Comparison of ENCODE assay signal across 8 mouse cellular contexts in genomic region chr1:156997033-156997432, GRCm38 (mm10). TPM values are rescaled to one million over a fixed set of nuclear protein-coding genes. Genes with fewer than 3 reads are reported as not detected.
A peak's percentile ranks its signal among the peaks of the same experiment; 100 is the strongest.
DNase-seq lines count a peak whose midpoint lies in the region; ATAC-seq and TF ChIP-seq lines count a peak whose summit lies in the region.
"Had no signal": no experiment of that assay in that cellular context is flagged by ENCODE, and none has a peak within 500 bp of the region (broad histone marks: within the 10 kb centered on the region; RNA-seq: fewer than 3 reads in every experiment).

No protein-coding gene starts in this region.

- H3K4me2 ChIP-seq in CH12.LX (ENCODE audit: insufficient read depth, low read depth, poor library complexity, severe bottlenecking), result peak overlapping the region; percentile 83
- H3K4me2 ChIP-seq in hindbrain, postnatal 0 days (ENCODE audit: low read depth, low read length), result no peak overlapping the region
- no peak overlapping the region for H3K4me2 ChIP-seq in midbrain, postnatal 0 days (ENCODE audit: low read depth, low read length, poor library complexity, severe bottlenecking)
- H3K4me2 ChIP-seq: heart, embryonic 15.5 days had no signal

- TF ChIP-seq POLR2A in CH12.LX (IDR thresholded peaks at IDR 0.05; ENCODE audit: low read depth, low read length), result no peak
- no peak for TF ChIP-seq POLR2A in brain, embryonic 14.5 days (IDR thresholded peaks at IDR 0.05; ENCODE audit: borderline replicate concordance, extremely low read depth, insufficient read depth, insufficient read length, poor library complexity, severe bottlenecking)

- H3K4me3 ChIP-seq in CH12.LX (replicated peaks in 1 of 3; ENCODE audit: low read depth in 2 of 3, low read length in 2 of 3, poor library complexity in 1 of 3), result peak overlapping the region in 1 of 3 experiments; percentile 16
- no peak overlapping the region for H3K4me3 ChIP-seq in hindbrain, postnatal 0 days (ENCODE audit: low read length)
- H3K4me3 ChIP-seq in midbrain, postnatal 0 days (ENCODE audit: low read depth, low read length), result no peak overlapping the region
- H3K4me3 ChIP-seq: heart, embryonic 15.5 days had no signal

- 34% methylated on average over 10 of the region's 10 CpGs for WGBS in hindbrain, postnatal 0 days
- WGBS in midbrain, postnatal 0 days, result 42% methylated on average over 10 of the region's 10 CpGs

- H3K9ac ChIP-seq in CH12.LX (ENCODE audit: insufficient read depth, low read depth), result peak overlapping the region; percentile 90
- H3K9ac ChIP-seq in hindbrain, postnatal 0 days (replicated peaks; ENCODE audit: low read length), result no peak overlapping the region
- H3K9ac ChIP-seq in midbrain, postnatal 0 days (replicated peaks; ENCODE audit: low read length, poor library complexity, severe bottlenecking), result no peak overlapping the region
- H3K9ac ChIP-seq: heart, embryonic 15.5 days had no signal

- peaks cover 40 to 93% of the 10 kb centered on the region in 2 experiments for H3K4me1 ChIP-seq in CH12.LX (ENCODE audit: control insufficient read depth in 1 of 2, insufficient read depth in 2 of 2)
- H3K4me1 ChIP-seq in hindbrain, postnatal 0 days (ENCODE audit: insufficient read depth, low read length), result 0 out of 2 replicates have a peak, but pooled peaks cover 10% of the 10 kb centered on the region
- 0 out of 2 replicates have a peak, but pooled peaks cover 3% of the 10 kb centered on the region for H3K4me1 ChIP-seq in midbrain, postnatal 0 days (ENCODE audit: insufficient read depth, low read length)

- H3K36me3 ChIP-seq in CH12.LX (replicated peaks in 1 of 2; ENCODE audit: control insufficient read depth in 1 of 2, insufficient read depth in 1 of 2, low read length in 1 of 2), result no peaks in the 10 kb centered on the region
- H3K36me3 ChIP-seq in hindbrain, postnatal 0 days (ENCODE audit: insufficient read depth, low read length), result no peaks in the 10 kb centered on the region
- no peaks in the 10 kb centered on the region for H3K36me3 ChIP-seq in midbrain, postnatal 0 days (ENCODE audit: insufficient read depth, low read length)
- H3K36me3 ChIP-seq: heart, embryonic 15.5 days had no signal

- dilution Hi-C loops in CH12.LX (cut with MboI; ENCODE audit: extremely low pct_ligation_motif_present, extremely low pct_unique_long_range_greater_than_20kb, low sequenced_read_pairs), result no loop called here

- H3K27me3 ChIP-seq in CH12.LX (replicated peaks), result no peaks in the 10 kb centered on the region
- no peaks in the 10 kb centered on the region for H3K27me3 ChIP-seq in hindbrain, postnatal 0 days (ENCODE audit: insufficient read depth, low read length)
- H3K27me3 ChIP-seq in midbrain, postnatal 0 days (ENCODE audit: insufficient read depth, low read length), result no peaks in the 10 kb centered on the region
- H3K27me3 ChIP-seq: heart, embryonic 15.5 days had no signal

- in situ Hi-C loops in CH12.LX (cut with MboI; ENCODE audit: low pct_ligation_motif_present, low pct_unique_long_range_greater_than_20kb, low sequenced_read_pairs), result loop anchor here (5.0 kb wide), 2 partner anchors 50 to 65 kb away; no protein-coding TSS in a partner anchor

- DNase-seq in CH12.LX (ENCODE audit: extremely low read depth) (no peak), MN1 (ENCODE audit: low spot score) (no peak)
- DNase-seq in brain, embryonic 14.5 days (ENCODE audit: low read depth), result peak; percentile 93
- peak; percentile 58 for DNase-seq in hindbrain, postnatal 0 days (ENCODE audit: low spot score)
- DNase-seq in midbrain, postnatal 0 days (ENCODE audit: low spot score), result peak; percentile 59
- DNase-seq in spleen, adult 18-20 months, result no peak

- peak overlapping the region; percentile 97 for H3K27ac ChIP-seq in CH12.LX (ENCODE audit: insufficient read depth, low read depth)
- peak overlapping the region; percentile 18 for H3K27ac ChIP-seq in hindbrain, postnatal 0 days
- H3K27ac ChIP-seq in midbrain, postnatal 0 days (ENCODE audit: low read depth, low read length), result no peak overlapping the region
- H3K27ac ChIP-seq: heart, embryonic 15.5 days had no signal

- H3K9me3 ChIP-seq in CH12.LX (replicated peaks; ENCODE audit: low read length), result no peaks in the 10 kb centered on the region
- H3K9me3 ChIP-seq in hindbrain, postnatal 0 days (ENCODE audit: low read length), result no peaks in the 10 kb centered on the region
- no peaks in the 10 kb centered on the region for H3K9me3 ChIP-seq in midbrain, postnatal 0 days (ENCODE audit: low read length)
- H3K9me3 ChIP-seq: heart, embryonic 15.5 days had no signal

- no peaks in the 10 kb centered on the region for H3K79me2 ChIP-seq in CH12.LX (replicated peaks; ENCODE audit: control insufficient read depth, extremely low read depth, insufficient read depth, poor library complexity, severe bottlenecking)

- ATAC-seq in hindbrain, postnatal 0 days, result no peak
- ATAC-seq in midbrain, postnatal 0 days (ENCODE audit: low FRiP score), result no peak
- no peak for ATAC-seq in megakaryocyte progenitor cell, adult 5-6 weeks (replicated peaks; ENCODE audit: poor library complexity)

- no peak for TF ChIP-seq CTCF in CH12.LX (conservative IDR thresholded peaks at IDR 0.05 in 1 of 2, IDR thresholded peaks at IDR 0.05 in 1 of 2; ENCODE audit: low read depth in 2 of 2, low read length in 2 of 2)
- no peak for TF ChIP-seq CTCF in brain, embryonic 14.5 days (IDR thresholded peaks at IDR 0.05; ENCODE audit: borderline replicate concordance, extremely low read depth, insufficient read depth, insufficient read length)
- TF ChIP-seq CTCF in hindbrain, postnatal 0 days (IDR thresholded peaks at IDR 0.05; ENCODE audit: low read depth), result no peak
- TF ChIP-seq CTCF in midbrain, postnatal 0 days (IDR thresholded peaks at IDR 0.05), result no peak

- no peak for TF ChIP-seq RAD21 in CH12.LX (IDR thresholded peaks at IDR 0.05; ENCODE audit: low read depth, low read length)

- TF ChIP-seq EP300 in CH12.LX (IDR thresholded peaks at IDR 0.05; ENCODE audit: low read length), result no peak

TF ChIP-seq in CH12.LX, 34 proteins besides CTCF, POLR2A, EP300 and RAD21:
- TF ChIP-seq SMC3 (IDR thresholded peaks at IDR 0.05; ENCODE audit: low read depth, low read length), result no peak
- no peak for TF ChIP-seq ZMIZ1 (IDR thresholded peaks at IDR 0.05; ENCODE audit: low read depth, low read length)
- no peak for TF ChIP-seq ZNF384 (IDR thresholded peaks at IDR 0.05; ENCODE audit: low read depth, low read length)
- no peak for TF ChIP-seq TCF12 (IDR thresholded peaks at IDR 0.05; ENCODE audit: low read depth, low read length)
- TF ChIP-seq UBTF (IDR thresholded peaks at IDR 0.05; ENCODE audit: low read depth, low read length), result no peak
- TF ChIP-seq SIN3A (IDR thresholded peaks at IDR 0.05; ENCODE audit: low read length), result no peak
- TF ChIP-seq MEF2A (IDR thresholded peaks at IDR 0.05; ENCODE audit: borderline replicate concordance, low read depth, low read length), result no peak
- no peak for TF ChIP-seq NELFE (IDR thresholded peaks at IDR 0.05; ENCODE audit: low read depth, low read length)
- TF ChIP-seq E2F4 (IDR thresholded peaks at IDR 0.05; ENCODE audit: insufficient replicate concordance, low read depth, low read length), result no peak
- TF ChIP-seq BHLHE40 (IDR thresholded peaks at IDR 0.05; ENCODE audit: low read depth, low read length), result no peak
- TF ChIP-seq ETS1 (conservative IDR thresholded peaks at IDR 0.05; ENCODE audit: low read depth, low read length), result no peak
- TF ChIP-seq MXI1 (IDR thresholded peaks at IDR 0.05; ENCODE audit: low read depth, low read length), result no peak
- no peak for TF ChIP-seq USF2 (conservative IDR thresholded peaks at IDR 0.05; ENCODE audit: low read depth, low read length)
- TF ChIP-seq MAZ (IDR thresholded peaks at IDR 0.05; ENCODE audit: low read depth, low read length), result no peak
- no peak for TF ChIP-seq MAFK (IDR thresholded peaks at IDR 0.05; ENCODE audit: insufficient replicate concordance, low read length)
- TF ChIP-seq CHD2 (IDR thresholded peaks at IDR 0.05; ENCODE audit: low read length), result no peak

RNA-seq across cellular contexts. Expression of gene Ralgps2, which starts 57.6 kb away (rescaled TPM):
- 149 and 174 TPM in 2 replicates for total RNA-seq in CH12.LX (2012; rRNA removed)
- total RNA-seq in CH12.LX (2014; rRNA removed), result 65.1 and 71.8 TPM in 2 replicates
- 133 and 137 TPM in 2 replicates for polyA plus RNA-seq in CH12.LX (2012; ENCODE audit: insufficient read length, low read depth)
- 36.3 and 52.1 TPM in 2 replicates for polyA plus RNA-seq in brain, embryonic 14.5 days (2012; rRNA removed)
- total RNA-seq in hindbrain, postnatal 0 days (2014; rRNA removed), result 52.8 and 53.6 TPM in 2 replicates
- 70.1 and 75.5 TPM in 2 replicates for polyA plus RNA-seq in hindbrain, postnatal 0 days (2015; fragmentation: Nextera tagmentation; extraction: Ambion mirVana)
- total RNA-seq in midbrain, postnatal 0 days (2014; rRNA removed), result 68.8 and 87.0 TPM in 2 replicates
- polyA plus RNA-seq in midbrain, postnatal 0 days (2015; fragmentation: Nextera tagmentation; extraction: Ambion mirVana), result 58.2 and 70.4 TPM in 2 replicates
- 12.8 and 19.5 TPM in 2 replicates for total RNA-seq in megakaryocyte progenitor cell, adult 5-6 weeks (2015)
- total RNA-seq in megakaryocyte progenitor cell, adult 5-6 weeks (2017), result 32.5 and 34.0 TPM in 2 replicates

Comparison
In these comparisons a context has a peak if more than half of its experiments do, and no peak if none do; other contexts are left out.
1. DNase-seq: peak in brain, embryonic 14.5 days (single experiment), hindbrain, postnatal 0 days (single experiment) and midbrain, postnatal 0 days (single experiment); none in CH12.LX (single experiment), MN1 (single experiment) and spleen, adult 18-20 months (0 of 2).